Mouse (Mus musculus) natural killer cell, adult 2 months (primary cell): ENCODE measurements around the gene Cd209a.
A peak's percentile ranks its signal among the peaks of the same experiment; 100 is the strongest.
"Not testable (repeated sequence)": the region's sequence is repeated elsewhere in the genome, so short reads cannot be mapped to it uniquely, and the experiment has no call there.

Experiments used
- DNase-seq, 2 experiments: peaks; one replicate each; pipeline ENCODE4 v3.0.0; 2022; ENCODE audit warnings: low spot score in 2 of 2

Gene Cd209a

DNA sequence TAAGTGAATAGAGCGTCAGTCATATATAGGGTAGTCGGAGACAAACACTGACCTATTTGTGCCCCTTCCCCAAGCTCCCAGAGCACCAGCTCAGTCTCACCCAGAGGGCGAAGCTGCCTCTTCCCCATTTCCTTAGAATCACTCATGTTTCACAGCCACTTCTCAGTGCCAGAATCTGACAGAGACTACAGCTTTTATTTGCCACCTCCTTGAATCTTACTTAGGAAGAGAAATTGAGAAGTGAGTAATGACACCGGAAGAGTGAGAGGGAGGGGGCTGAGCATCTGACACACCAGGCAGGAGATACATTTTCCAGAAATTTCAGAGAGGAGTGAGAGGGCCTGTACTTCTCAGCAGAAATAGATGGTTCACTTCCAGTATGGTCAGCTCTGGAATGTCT lies at the start of gene Cd209a:
Cd209a (minus strand) TSS at position 224 of the 400 bp plus-strand sequence.
- no peak for DNase-seq

DNA sequence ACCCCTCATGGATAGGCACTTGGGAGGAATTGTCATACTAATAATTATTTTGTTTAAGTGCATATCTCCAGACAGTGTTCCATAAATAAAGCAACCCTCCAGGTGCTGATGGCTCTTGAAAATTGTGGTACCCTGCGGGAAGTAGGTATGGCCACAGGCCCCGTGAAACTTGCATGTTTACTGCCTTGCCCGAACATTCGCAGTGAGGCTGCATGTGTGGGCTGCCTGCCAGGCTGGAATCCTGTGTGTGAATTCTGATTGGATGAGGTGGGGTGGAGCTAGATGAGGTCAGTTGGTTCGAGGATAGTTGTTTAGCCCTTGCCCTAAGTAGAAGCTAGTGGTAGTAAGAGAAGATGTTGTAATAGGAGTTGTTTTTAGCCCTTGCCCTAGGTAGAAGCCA lies 19.9 kb upstream of the Cd209a start:
- DNase-seq: not testable (repeated sequence)

DNA sequence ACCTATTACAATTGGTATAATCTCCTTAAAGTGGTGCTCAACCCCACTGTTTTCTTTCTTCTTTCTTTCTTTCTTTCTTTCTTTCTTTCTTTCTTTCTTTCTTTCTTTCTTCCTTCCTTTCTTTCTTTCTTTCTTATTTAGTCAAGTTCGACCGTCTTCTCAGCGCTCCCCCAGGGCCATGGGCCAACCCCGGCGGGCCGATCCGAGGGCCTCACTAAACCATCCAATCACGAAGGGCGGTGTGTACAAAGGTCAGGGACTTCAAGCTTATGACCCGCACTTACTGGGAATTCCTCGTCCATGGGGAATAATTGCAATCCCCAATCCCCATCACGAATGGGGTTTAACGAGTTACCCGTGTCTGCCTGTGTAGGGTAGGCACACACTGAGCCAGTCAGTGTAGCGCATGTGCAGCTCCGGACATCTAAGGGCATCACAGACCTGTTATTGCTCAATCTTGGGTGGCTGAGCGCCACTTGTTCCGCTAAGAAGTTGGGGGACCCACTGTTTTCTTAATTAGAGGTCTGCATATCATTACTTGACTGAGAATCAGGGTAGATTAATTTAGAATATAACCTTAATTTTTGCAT lies 5.6 kb upstream of the Cd209a start:
- peak; percentile 3 to 40 for DNase-seq

- no peak for DNase-seq
Measured at GRCm38 (mm10) chr8:3736947-3737346, 11.8 kb downstream of the Cd209a start.

DNA sequence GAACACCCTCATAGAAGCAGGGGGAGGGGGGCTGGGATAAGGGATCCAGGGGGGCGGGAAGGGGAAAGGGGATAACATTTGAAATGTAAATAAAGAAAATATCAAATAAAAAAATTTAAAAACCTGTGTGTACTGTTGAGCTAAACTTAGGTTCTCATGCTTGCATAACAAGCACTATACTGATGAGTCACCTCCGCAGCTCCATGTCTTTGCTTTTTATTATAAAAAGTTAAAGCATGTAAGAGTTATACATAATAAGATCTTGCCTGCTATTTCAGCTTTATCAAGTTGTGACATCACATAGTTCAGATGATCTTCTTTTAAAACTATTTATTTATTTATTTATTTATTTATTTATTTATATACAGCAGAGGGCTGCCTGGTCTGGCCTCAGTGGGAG lies 13.2 kb downstream of the Cd209a start:
- DNase-seq: no peak

GRCm38 (mm10) chr8:3734084-3734483 lies 14.7 kb downstream of the Cd209a start:
- no peak for DNase-seq

GRCm38 (mm10) chr8:3721041-3721440 lies 27.7 kb downstream of the Cd209a start:
- no peak for DNase-seq

DNA sequence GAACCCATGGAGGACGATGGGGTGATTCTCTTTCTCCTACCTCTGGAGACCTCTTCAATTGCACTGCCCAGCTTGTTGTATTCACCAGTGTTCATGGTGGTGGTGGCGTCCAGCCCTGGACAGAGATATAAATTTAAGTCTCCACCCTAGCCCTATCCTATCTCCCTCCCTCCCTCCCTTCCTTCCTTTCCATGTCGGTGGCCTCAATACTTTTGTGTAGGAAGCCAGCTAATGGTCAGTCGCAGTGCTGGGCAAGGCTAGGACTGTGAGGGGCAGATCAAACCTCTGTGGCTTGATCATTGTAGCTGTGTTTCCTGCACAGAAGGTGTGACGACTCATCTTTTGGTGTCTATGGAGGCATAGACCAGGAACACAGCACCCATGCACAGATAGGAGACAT lies 28.2 kb downstream of the Cd209a start, which contains the start of gene Clec4g:
Clec4g (minus strand) TSS at position 101 of the 400 bp plus-strand sequence.
- no peak for DNase-seq

- DNase-seq: peak; percentile 37 to 76
Measured at GRCm38 (mm10) chr8:3718559-3718958, 30.2 kb downstream of the Cd209a start.

DNA sequence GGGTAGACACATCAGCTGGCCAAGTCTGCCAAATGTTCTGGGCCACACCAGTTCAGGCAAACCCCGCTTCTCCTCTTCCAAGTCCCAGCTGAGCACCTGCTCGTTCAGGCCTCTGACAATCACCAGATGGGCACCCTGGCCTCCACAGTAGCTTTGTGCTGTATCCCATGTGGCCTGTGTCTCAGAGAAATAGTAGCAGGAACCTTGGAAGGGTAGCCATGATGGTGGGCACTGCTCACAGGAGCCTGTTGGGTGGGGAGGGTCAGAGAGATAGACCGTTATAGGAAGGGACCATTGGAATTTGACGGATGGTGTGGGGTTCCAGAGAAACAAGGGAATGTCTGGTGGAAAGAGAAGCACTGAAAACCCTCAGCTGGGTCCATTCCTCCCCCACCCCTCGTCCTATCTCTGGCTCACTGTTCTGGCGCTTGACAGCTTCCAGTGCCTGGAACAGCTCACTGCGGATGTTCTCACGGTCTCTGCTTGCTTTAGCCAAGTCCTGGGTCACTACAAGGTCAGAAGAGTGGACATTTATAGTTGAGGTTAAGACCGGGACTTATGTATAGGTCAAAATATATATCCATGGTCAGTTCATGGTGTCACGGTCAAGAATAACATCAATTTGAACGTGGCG lies 31.3 kb downstream of the Cd209a start:
- DNase-seq: no peak

- peak in 1 of 2 experiments; percentile 37 for DNase-seq
Measured at GRCm38 (mm10) chr8:3711646-3712045, 37.1 kb downstream of the Cd209a start.

- no peak for DNase-seq
Measured at GRCm38 (mm10) chr8:3710312-3710711, 38.5 kb downstream of the Cd209a start.

GRCm38 (mm10) chr8:3707611-3708010 lies 41.2 kb downstream of the Cd209a start:
- DNase-seq: no peak

- no peak for DNase-seq
Measured at GRCm38 (mm10) chr8:3705711-3706110, 43.1 kb downstream of the Cd209a start.

GRCm38 (mm10) chr8:3701491-3701890 lies 47.3 kb downstream of the Cd209a start:
- no peak for DNase-seq

DNA sequence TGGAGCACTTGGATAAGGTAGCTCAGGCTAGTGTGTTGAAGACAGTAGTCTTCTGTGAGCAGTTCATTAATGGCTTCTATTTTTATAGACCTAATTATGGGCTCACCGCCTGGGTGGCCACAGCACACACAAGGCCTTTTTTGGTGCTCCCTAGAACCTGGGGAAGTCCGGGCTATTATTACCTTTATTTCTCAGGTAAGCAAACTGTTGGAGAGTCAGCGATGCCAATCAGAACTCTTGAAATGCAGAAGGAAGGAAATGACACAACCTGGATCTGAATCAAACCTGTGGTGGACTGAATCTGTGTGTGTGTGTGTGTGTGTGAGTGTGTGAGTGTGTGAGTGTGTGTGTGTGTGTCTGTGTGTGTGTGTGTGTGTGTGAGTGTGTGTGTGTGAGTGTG lies 54.7 kb downstream of the Cd209a start, which contains the start of gene Fcer2a:
Fcer2a (minus strand) TSS at position 55 of the 400 bp plus-strand sequence.
- DNase-seq: peak in 1 of 2 experiments; percentile 58
